Mouse (Mus musculus): ENCODE results near the gene Zscan10. TPM values are rescaled to one million over a fixed set of nuclear protein-coding genes. Genes with fewer than 3 reads are reported as not detected.

Zscan10 gene
- polyA plus RNA-seq, 1 experiment from 2014 or later = 0.21 TPM

DNA sequence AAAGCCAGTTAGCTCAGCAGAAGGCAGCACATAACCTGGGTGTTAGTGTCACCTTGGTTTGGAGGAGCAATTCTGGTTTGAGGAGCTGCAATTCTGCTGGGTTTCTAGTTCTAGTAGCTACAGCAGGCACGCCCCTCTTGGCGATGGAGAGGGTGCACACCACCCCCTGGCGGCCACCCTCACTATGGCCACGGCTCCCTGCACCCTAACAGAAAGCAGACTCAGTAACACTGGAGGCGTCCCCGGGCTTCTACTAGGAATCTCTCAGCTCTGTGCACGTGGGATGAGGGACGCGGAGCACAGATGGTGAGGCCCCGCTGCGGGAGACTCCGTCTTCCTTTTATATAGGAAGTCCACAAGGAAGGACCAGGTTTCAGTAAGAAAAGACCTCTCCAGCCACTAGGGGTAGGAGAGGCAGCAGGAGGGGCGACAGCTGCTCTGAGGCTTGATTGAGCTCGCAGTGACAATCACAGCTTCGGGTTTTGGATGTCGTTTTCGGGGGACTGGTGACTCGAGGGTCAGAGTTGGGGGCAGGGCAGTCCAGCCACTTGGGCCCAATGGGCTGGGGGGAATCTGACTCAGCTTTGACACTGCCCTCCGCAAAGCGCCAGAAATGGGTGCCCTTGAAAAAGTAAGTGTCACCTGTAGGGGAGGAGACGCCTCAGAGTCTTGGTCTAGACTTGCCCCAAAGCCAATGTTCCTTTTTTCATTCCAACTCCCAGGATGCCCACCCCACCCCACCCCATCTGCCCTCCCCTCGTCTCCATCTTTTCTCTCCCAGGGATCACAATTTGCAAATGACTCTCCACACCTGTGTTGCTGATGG lies 29.8 kb downstream of the Zscan10 start:
- H3K4me3 ChIP-seq = peak overlapping the region; percentile 28; the same call in 1 of the 2 replicates
- H3K4me1 ChIP-seq = peaks cover 7% of the 10 kb centered on the region
- H3K36me3 ChIP-seq = no peaks in the 10 kb centered on the region
- peaks cover 18% of the 10 kb centered on the region for H3K27me3 ChIP-seq (ENCODE audit: insufficient read depth, poor library complexity, severe bottlenecking)
- peak; percentile 87 for DNase-seq (ENCODE audit: low spot score)
- H3K27ac ChIP-seq = no peak overlapping the region
- WGBS = 18% methylated on average over 22 of the region's 22 CpGs
- H3K9me3 ChIP-seq = no peaks in the 10 kb centered on the region

DNA sequence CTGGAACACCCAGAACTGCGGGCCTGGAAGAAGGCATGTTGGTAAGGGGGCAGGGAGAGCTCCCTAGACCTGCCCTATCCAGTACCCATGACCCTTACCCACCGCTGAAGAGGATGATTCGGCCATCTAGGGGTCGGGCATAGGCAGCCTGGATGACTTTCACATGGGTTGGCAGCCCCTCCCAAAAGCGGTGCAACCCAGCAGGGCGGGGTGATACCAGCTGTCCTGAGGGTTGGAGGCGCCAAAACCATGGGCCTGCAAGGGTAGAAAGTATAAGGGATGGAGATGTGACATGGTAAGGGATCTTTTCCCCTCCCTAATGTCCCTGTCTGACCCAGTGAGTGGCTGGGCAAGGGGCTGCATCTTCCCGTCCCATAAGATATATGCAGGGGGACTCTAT lies 30.6 kb downstream of the Zscan10 start:
- WGBS = 72% methylated on average over 8 of the region's 8 CpGs
- Histone ChIP-seq H3K4me3 (no peak overlapping the region), H3K27me3 (ENCODE audit: insufficient read depth, poor library complexity, severe bottlenecking) (peaks cover 24% of the 10 kb centered on the region), H3K27ac (no peak overlapping the region), H3K9me3 (no peaks in the 10 kb centered on the region), H3K36me3 (no peaks in the 10 kb centered on the region), H3K4me1 (peaks cover 7% of the 10 kb centered on the region)
- no peak for DNase-seq (ENCODE audit: low spot score)

DNA sequence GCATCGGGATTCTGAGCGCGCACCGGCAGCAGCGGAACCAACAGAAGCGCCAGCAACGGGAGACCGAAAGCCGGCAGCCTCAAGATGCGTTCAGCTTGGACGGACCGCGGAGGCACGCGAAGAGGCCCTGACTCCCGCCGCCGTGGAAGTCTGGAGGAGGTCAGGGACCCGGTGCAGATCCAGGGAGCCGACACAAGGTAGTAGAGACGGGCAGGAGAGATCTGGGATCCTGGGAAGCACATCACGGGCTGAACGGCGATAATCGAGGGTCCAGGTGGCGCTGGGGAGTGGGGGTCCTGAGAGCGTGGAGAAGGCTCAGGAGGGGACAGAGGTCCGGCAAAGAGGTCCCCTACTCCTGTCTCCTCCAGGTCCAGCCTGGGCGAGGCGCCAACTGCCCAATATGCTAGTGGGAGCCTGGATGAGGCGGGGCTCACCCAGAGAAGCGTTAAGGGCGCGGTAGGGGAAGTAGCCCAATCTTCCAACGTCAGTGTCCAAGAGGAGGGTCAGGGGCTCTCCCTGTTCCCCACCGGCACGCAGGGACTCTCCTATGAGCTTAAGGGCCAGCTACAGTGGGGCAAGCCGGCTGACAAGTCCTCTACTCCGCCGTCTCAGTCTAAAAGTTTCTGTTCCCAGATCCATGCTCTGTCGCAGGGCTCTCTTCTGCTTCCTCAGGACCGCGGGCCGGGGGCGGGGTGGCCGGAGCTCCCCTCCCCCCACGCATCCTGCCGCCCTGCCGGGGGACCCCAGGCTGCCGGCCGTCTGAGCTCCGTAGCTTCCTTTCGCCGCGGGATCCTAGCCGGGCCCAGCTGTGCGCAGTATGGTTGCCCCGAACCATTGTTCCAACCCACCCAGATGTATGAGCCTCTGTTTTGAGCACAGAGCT lies 44.2 kb downstream of the Zscan10 start, which contains the start of gene Mmp25:
Gene Mmp25 (minus strand): TSS at position 665 of the 883 bp plus-strand sequence.
- Histone ChIP-seq H3K4me3 (peak within 1 kb of the TSS; percentile 63), H3K36me3 (no peaks in the 10 kb centered on the region), H3K4me1 (peaks cover 6% of the 10 kb centered on the region), H3K27ac (peak within 1 kb of the TSS; percentile 37; the same call in 1 of the 2 replicates), H3K9me3 (no peaks in the 10 kb centered on the region), H3K27me3 (ENCODE audit: insufficient read depth, poor library complexity, severe bottlenecking) (peaks cover 36% of the 10 kb centered on the region)
- WGBS = under 1% methylated on average over 58 of the region's 58 CpGs
- DNase-seq (ENCODE audit: low spot score) = no peak

DNA sequence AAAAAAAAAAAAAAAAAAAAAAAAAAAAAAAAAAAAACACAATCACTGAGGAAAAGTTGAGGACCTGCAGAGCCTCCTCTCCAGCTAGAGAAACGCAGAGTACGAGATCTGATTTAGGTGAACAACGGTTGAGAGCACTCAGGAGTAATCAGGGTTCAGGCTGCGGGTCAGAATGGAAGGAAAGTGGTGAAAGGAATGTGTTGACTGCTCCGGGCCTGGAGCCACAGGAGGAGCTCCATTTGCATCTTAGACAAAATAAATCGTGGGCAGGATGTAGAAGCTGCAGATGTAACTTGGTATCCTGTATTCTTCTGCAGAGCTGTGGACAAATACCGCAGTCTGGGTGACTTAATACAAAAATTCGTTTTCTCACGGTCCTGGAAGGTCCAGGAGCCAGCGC lies 45.2 kb downstream of the Zscan10 start:
- H3K4me3 ChIP-seq = no peak overlapping the region
- no peaks in the 10 kb centered on the region for H3K36me3 ChIP-seq
- H3K27ac ChIP-seq = no peak overlapping the region
- H3K9me3 ChIP-seq = no peaks in the 10 kb centered on the region
- no peak for DNase-seq (ENCODE audit: low spot score)
- 23% methylated on average over 10 of the region's 10 CpGs for WGBS
- peaks cover 6% of the 10 kb centered on the region for H3K4me1 ChIP-seq
- H3K27me3 ChIP-seq (ENCODE audit: insufficient read depth, poor library complexity, severe bottlenecking) = peaks cover 36% of the 10 kb centered on the region

DNA sequence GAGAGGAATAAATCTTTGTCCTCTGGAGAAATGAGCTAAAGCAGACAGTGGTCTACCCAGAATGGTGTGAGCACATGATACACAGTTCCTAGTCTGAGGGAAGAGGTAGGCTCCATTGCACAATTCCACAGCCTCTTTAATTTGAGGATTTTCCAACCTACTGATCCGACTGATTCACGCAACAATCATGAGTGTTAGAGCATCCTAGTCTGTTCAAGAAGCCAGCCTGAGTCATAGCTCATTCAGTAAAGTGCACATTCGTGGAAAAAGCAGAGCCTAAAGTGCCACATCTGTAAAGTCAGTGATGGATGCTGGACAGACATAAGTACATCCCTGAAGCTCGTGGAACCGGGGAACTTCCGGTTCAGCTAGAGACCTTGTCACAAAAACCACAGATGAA lies 50.7 kb downstream of the Zscan10 start:
- H3K4me3 ChIP-seq = no peak overlapping the region
- H3K27ac ChIP-seq = no peak overlapping the region
- H3K4me1 ChIP-seq = no peaks in the 10 kb centered on the region
- H3K27me3 ChIP-seq (ENCODE audit: insufficient read depth, poor library complexity, severe bottlenecking) = peaks cover 15% of the 10 kb centered on the region; the same call in 1 of the 2 replicates
- no peaks in the 10 kb centered on the region for H3K36me3 ChIP-seq
- H3K9me3 ChIP-seq = no peaks in the 10 kb centered on the region
- 80% methylated on average over 6 of the region's 6 CpGs for WGBS
- DNase-seq (ENCODE audit: low spot score) = no peak

DNA sequence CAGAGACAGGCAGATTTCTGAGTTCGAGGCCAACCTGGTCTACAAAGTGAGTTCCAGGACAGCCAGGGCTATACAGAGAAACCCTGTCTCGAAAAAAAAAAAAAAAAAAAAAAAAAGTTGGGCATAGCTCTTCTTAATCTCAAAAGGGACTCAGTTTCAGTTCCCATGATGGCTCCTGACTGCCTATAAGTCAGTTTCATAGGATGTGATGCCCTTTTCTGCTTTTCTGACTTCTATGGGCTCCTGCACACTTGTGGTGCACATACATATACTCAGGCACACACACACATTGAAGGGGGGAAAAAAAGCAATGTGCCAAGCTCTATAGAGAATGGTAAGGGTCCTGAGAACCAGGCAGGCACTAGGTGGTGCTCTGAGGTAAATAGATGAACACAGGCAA lies 52.7 kb downstream of the Zscan10 start:
- H3K4me3 ChIP-seq = no peak overlapping the region

DNA sequence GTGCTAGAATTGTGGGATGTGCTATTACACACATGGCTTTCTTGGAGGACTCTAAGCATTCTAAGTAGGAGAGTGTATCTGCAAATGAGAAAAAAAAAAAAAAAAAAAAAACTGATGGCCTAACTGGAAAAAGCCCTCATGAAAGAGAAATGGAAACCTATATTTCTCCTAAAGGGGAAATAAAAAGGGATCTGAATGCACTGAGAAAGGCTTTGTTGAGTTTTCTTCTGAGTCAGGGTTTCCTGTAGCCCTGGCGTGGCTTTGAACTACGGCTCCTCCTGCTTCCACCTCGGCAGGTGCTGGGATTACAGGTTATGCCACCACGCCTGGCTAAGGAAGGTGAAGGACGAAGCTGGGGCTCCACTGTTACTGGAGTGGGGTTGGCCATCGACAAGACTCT lies 53.3 kb downstream of the Zscan10 start:
- Histone ChIP-seq H3K27ac (no peak overlapping the region), H3K36me3 (no peaks in the 10 kb centered on the region), H3K4me3 (no peak overlapping the region), H3K9me3 (no peaks in the 10 kb centered on the region), H3K27me3 (ENCODE audit: insufficient read depth, poor library complexity, severe bottlenecking) (peaks cover 21% of the 10 kb centered on the region), H3K4me1 (no peaks in the 10 kb centered on the region)
- DNase-seq (ENCODE audit: low spot score) = no peak
- WGBS = 58% methylated on average over 6 of the region's 6 CpGs

More for the DNA sequence above, 52.7 kb downstream of the Zscan10 start:
- no peaks in the 10 kb centered on the region for H3K36me3 ChIP-seq
- H3K27ac ChIP-seq = no peak overlapping the region
- 50% methylated on average over 2 of the region's 2 CpGs for WGBS
- peaks cover 18% of the 10 kb centered on the region for H3K27me3 ChIP-seq (ENCODE audit: insufficient read depth, poor library complexity, severe bottlenecking)
- no peaks in the 10 kb centered on the region for H3K9me3 ChIP-seq
- H3K4me1 ChIP-seq = no peaks in the 10 kb centered on the region
- DNase-seq (ENCODE audit: low spot score) = no peak

DNA sequence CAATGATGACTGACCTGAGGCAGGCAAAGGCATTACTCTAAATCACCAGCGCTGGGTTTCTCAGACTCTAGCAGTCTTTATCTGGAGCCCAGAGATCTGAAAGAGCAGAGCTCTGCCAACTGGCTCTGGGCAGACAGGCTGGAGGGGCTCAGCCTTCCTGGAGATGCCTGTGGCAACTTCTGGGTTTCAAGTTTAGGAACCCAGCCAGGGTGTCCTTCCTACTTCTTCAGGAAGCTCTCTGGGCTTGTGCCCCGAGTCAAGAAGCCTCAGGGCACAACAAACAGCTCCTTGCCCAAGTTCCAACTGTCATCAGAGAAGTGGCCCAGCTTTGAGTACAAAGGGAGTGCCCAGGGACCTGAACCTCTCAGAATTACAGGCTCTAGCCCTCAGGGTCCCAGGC lies 53.8 kb downstream of the Zscan10 start:
- DNase-seq (ENCODE audit: low spot score) = no peak
- no peak overlapping the region for H3K4me3 ChIP-seq
- H3K36me3 ChIP-seq = no peaks in the 10 kb centered on the region
- H3K9me3 ChIP-seq = no peaks in the 10 kb centered on the region
- 64% methylated on average over 2 of the region's 2 CpGs for WGBS
- H3K4me1 ChIP-seq = no peaks in the 10 kb centered on the region
- H3K27ac ChIP-seq = no peak overlapping the region
- peaks cover 25% of the 10 kb centered on the region for H3K27me3 ChIP-seq (ENCODE audit: insufficient read depth, poor library complexity, severe bottlenecking)

DNA sequence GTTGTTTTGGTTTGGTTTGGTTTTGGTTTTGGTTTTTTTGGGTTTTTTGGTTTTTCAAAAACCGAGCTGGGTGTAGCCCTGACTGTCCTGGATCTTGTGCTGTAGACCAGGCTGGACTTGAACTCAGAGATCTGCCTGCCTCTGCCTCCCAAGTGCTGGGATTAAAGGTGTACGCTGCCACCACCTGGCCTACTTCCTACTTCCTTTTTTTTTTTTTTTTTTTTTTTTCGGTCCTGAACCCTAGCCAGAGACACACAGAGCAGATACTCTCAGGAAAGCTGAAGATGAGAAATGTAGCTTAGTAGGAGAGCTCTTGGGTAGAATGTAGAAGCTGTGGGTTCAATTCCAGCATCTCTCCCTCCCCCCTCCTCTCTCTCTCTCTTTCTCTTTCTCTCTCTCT lies 57.8 kb downstream of the Zscan10 start:
- Histone ChIP-seq H3K27me3 (ENCODE audit: insufficient read depth, poor library complexity, severe bottlenecking) (peaks cover 65% of the 10 kb centered on the region), H3K4me3 (no peak overlapping the region), H3K27ac (no peak overlapping the region), H3K9me3 (no peaks in the 10 kb centered on the region), H3K4me1 (peaks cover 7% of the 10 kb centered on the region; the same call in 1 of the 2 replicates), H3K36me3 (no peaks in the 10 kb centered on the region)
- DNase-seq (ENCODE audit: low spot score) = no peak
- WGBS = 78% methylated on average over 3 of the region's 3 CpGs

DNA sequence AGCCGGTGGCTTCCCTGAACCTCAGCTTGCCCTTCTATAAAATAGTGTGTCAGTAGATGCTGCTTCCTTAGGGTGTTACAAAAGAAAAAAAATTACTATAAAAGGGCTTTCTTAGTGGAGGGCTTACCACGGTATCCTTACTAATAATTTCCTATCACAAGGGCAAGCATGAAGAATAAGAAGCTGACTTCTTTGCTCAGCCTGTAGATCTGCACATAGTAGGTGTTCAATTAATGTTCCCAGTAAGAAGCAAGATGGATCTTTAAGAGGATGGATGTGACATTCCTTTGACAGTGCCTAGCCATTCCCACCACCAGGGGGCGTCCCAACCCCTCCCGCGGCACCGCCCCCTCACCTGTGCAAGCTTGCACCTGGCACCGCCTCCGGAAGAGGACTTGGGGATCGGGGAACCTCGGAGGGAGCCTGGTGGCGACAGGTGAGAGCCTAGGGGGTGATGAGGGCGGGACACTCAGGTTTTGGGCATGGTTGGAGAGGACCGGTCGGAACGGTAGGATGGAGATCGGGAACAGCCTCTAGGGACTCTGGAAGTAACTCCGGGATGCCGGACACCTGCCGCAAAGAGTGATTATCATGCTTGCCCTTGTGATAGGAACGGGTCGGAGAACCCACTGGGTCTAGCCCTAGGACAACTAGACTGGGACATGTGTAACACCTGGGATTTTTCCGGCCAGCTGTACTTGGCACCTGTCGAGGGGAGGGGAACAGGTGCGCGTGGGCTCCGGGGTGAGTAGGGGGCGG lies 59.6 kb downstream of the Zscan10 start, which contains the start of gene Bicdl2:
Gene Bicdl2 (plus strand): TSS at position 390 of the 759 bp plus-strand sequence.
- Histone ChIP-seq H3K4me1 (peaks cover 10% of the 10 kb centered on the region; the same call in 1 of the 2 replicates), H3K36me3 (no peaks in the 10 kb centered on the region), H3K27ac (no peak within 1 kb of the TSS), H3K27me3 (ENCODE audit: insufficient read depth, poor library complexity, severe bottlenecking) (peaks cover 64% of the 10 kb centered on the region), H3K9me3 (no peaks in the 10 kb centered on the region), H3K4me3 (peak within 1 kb of the TSS; percentile 33)
- 8% methylated on average over 27 of the region's 27 CpGs for WGBS
- no peak for DNase-seq (ENCODE audit: low spot score)

Measured in heart, embryonic 10.5 days (tissue).